Mouse (Mus musculus): ENCODE results near the gene N4bp2.

DNA sequence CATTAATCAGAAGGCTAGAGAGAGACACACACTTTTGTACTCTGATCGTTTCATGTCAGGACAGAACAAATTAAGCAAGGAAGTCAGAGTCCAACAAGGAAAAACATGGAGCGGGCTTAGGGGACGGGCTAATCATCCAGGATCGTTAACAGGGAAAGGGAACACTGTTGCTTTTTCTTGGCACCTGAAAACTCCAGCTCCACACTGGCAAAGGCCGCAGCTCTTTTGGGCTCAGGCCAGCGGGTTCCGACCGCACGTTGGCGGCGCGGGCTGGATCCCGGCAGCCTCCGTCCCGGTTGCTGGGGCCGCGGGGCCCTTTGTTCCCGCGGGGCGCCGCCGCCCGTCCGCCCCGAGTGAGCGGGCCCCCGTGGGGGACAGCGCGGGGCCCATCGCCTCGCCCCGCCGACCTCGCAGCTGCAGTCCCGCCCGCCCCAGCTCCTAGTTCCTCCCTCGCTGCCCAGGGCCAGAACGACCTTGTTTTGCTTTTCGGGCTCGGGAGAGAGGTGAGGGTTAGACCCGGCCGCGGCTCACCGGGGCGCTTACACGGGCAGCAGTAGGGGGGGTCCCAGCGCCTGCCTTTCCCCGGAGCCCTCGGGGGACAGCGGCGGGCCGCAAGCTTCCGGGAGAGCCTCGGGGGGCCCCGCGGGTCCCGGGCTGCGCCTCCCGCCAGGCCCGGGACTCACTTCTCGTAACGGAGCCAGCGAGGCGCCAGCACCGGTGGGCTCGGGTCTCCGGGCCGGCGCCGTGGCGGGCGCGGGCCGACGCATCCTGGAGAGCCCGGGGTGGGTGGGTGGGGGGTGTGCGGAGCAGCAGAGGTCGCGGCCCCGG is at the start of gene N4bp2:
- TF ChIP-seq CTCF (IDR thresholded peaks at IDR 0.05; ENCODE audit: low read depth, low read length): no peak
- TF ChIP-seq POLR2A (IDR thresholded peaks at IDR 0.05; ENCODE audit: insufficient read depth, low read length): no peak
